Mouse (Mus musculus) bone marrow macrophage, adult 2 months (primary cell): Measurements from ENCODE around the gene Car6.

Experiments
- CTCF ChIP-seq: IDR thresholded peaks from 2 replicates; pipeline ENCODE4 v1.5.1; 2012; ENCODE audit warnings: low read depth, mild to moderate bottlenecking, low read length, moderate library complexity
- POLR2A ChIP-seq: IDR thresholded peaks from 2 replicates; pipeline ENCODE4 v1.6.1; 2012; ENCODE audit warnings: mild to moderate bottlenecking, low read depth, low read length, borderline replicate concordance

GRCm38 (mm10) chr4:150241708-150242107 is 40.6 kb upstream of the Car6 start:
- TF ChIP-seq CTCF (no peak), POLR2A (no peak)
